Mouse (Mus musculus): Measurements from ENCODE around the gene Fam20a.

DNA sequence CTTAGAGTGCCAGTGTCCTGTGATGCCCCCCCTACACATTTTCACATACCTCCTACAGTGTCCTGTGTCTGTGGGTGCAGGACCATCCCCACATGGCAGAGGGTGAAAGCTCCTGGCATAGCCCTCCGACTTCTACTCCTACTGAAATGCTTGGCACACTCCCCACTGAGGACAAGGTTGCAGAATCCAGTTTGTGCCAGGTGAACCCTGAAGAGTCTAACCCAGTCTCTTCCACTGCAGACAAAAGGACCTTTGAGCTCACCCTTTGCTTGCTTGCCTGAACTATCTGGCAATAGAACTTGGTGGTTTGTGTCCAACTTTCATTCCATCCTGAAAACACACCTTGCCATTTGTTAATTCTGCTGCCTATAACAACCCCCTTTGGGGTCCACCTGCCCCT, 49.3 kb upstream of the Fam20a start:
- no peak for TF ChIP-seq CTCF (IDR thresholded peaks at IDR 0.05; ENCODE audit: control insufficient read depth, insufficient read depth, low read length)
- TF ChIP-seq POLR2A (IDR thresholded peaks at IDR 0.05; ENCODE audit: borderline replicate concordance, control insufficient read depth, low read depth, low read length): no peak
